Mouse (Mus musculus) CH12.LX (cell line): ENCODE measurements around the gene Stard8. TPM values are rescaled to one million over a fixed set of nuclear protein-coding genes. Genes with fewer than 3 reads are reported as not detected.

ENCODE experiments used
- DNase-seq: peaks from one replicate; pipeline ENCODE4 v3.0.0-alpha.2; 2013; ENCODE audit errors: extremely low read depth
- H3K27ac ChIP-seq: 2 replicates; pipeline ENCODE4 v1.5.1; 2012; ENCODE audit warnings: low read depth, mild to moderate bottlenecking, control low read depth, moderate library complexity; ENCODE audit not compliant: insufficient read depth
- H3K27me3 ChIP-seq: replicated peaks from 2 replicates; pipeline ENCODE3; 2012; ENCODE audit warnings: inconsistent platforms
- H3K36me3 ChIP-seq, 2 experiments: replicated peaks in 1 of 2; 2 replicates each; pipeline versions ENCODE3 to v1.6.1; 2012; ENCODE audit warnings: inconsistent platforms in 1 of 2, low read length in 1 of 2, mild to moderate bottlenecking in 1 of 2, mixed read lengths in 1 of 2, moderate library complexity in 1 of 2; ENCODE audit not compliant: control insufficient read depth in 1 of 2, insufficient read depth in 1 of 2
- H3K4me1 ChIP-seq, 2 experiments: 2 replicates each; pipeline ENCODE4 v1.6.1; 2012; ENCODE audit warnings: inconsistent platforms in 1 of 2, moderate library complexity in 1 of 2; ENCODE audit not compliant: insufficient read depth in 2 of 2, control insufficient read depth in 1 of 2
- H3K4me2 ChIP-seq: 2 replicates; pipeline ENCODE4 v1.6.1; 2012; ENCODE audit warnings: low read depth, mild to moderate bottlenecking, control low read depth; ENCODE audit not compliant: poor library complexity, insufficient read depth, severe bottlenecking
- H3K4me3 ChIP-seq, 3 experiments: fragments of 150-350 bp in 1 of 3; sonication (generic) in 1 of 3; replicated peaks in 1 of 3; 2 replicates each; pipeline versions ENCODE3 to v1.5.1; 2011 to 2012; ENCODE audit warnings: low read depth in 2 of 3, low read length in 2 of 3, mild to moderate bottlenecking in 2 of 3, moderate library complexity in 2 of 3, control low read depth in 1 of 3, improper control_type of control experiment in 1 of 3, inconsistent platforms in 1 of 3, mixed read lengths in 1 of 3; ENCODE audit not compliant: poor library complexity in 1 of 3
- H3K79me2 ChIP-seq: replicated peaks from 2 replicates; pipeline ENCODE4 v1.6.1; 2012; ENCODE audit warnings: mild to moderate bottlenecking, moderate library complexity; ENCODE audit not compliant: control insufficient read depth, poor library complexity, insufficient read depth, severe bottlenecking; ENCODE audit errors: extremely low read depth
- H3K9ac ChIP-seq: 2 replicates; pipeline ENCODE4 v1.6.1; 2012; ENCODE audit warnings: low read depth, mild to moderate bottlenecking, control low read depth, moderate library complexity; ENCODE audit not compliant: insufficient read depth
- H3K9me3 ChIP-seq: replicated peaks from 2 replicates; pipeline ENCODE3; 2012; ENCODE audit warnings: low read length, inconsistent platforms, mixed read lengths
- CHD1 ChIP-seq: IDR thresholded peaks from 2 replicates; pipeline ENCODE4 v1.6.1; 2012; ENCODE audit warnings: low read depth, low read length, improper control_type of control experiment, inconsistent platforms
- CHD2 ChIP-seq: IDR thresholded peaks from 2 replicates; pipeline ENCODE4 v1.6.1; 2011; ENCODE audit warnings: low read length, improper control_type of control experiment
- CTCF ChIP-seq, 2 experiments: IDR thresholded peaks in 1 of 2; conservative IDR thresholded peaks in 1 of 2; 2 replicates each; pipeline ENCODE4 v1.5.1; 2011 to 2012; ENCODE audit warnings: low read depth in 2 of 2, low read length in 2 of 2, improper control_type of control experiment in 1 of 2, inconsistent platforms in 1 of 2, mild to moderate bottlenecking in 1 of 2, moderate library complexity in 1 of 2
- E2F4 ChIP-seq: IDR thresholded peaks from 2 replicates; pipeline ENCODE4 v1.6.1; 2011; ENCODE audit warnings: low read depth, low read length, improper control_type of control experiment; ENCODE audit not compliant: insufficient replicate concordance
- ELF1 ChIP-seq: IDR thresholded peaks from 2 replicates; pipeline ENCODE4 v1.6.1; 2014; ENCODE audit warnings: low read depth, mild to moderate bottlenecking, inconsistent platforms, low read length, improper control_type of control experiment
- ETS1 ChIP-seq: conservative IDR thresholded peaks from 2 replicates; pipeline ENCODE4 v1.6.1; 2012; ENCODE audit warnings: low read depth, mild to moderate bottlenecking, inconsistent platforms, low read length, improper control_type of control experiment, moderate library complexity
- GABPA ChIP-seq: IDR thresholded peaks from 2 replicates; pipeline ENCODE4 v1.6.1; 2012; ENCODE audit warnings: low read depth, low read length, improper control_type of control experiment, inconsistent platforms; ENCODE audit not compliant: insufficient replicate concordance
- HCFC1 ChIP-seq: IDR thresholded peaks from 2 replicates; pipeline ENCODE4 v1.6.1; 2012; ENCODE audit warnings: low read depth, mild to moderate bottlenecking, inconsistent platforms, low read length, improper control_type of control experiment
- IRF4 ChIP-seq: IDR thresholded peaks from 2 replicates; pipeline ENCODE4 v1.6.1; 2014; ENCODE audit warnings: low read depth, mild to moderate bottlenecking, inconsistent platforms, low read length, improper control_type of control experiment
- KAT2A ChIP-seq: IDR thresholded peaks from 2 replicates; pipeline ENCODE4 v1.6.1; 2012; ENCODE audit warnings: low read length, improper control_type of control experiment, inconsistent platforms; ENCODE audit not compliant: insufficient replicate concordance
- MAFK ChIP-seq: IDR thresholded peaks from 2 replicates; pipeline ENCODE4 v1.6.1; 2011; ENCODE audit warnings: low read length, improper control_type of control experiment; ENCODE audit not compliant: insufficient replicate concordance
- MAZ ChIP-seq: IDR thresholded peaks from 2 replicates; pipeline ENCODE4 v1.6.1; 2012; ENCODE audit warnings: low read depth, mild to moderate bottlenecking, inconsistent platforms, low read length, improper control_type of control experiment, moderate library complexity
- MEF2A ChIP-seq: IDR thresholded peaks from 2 replicates; pipeline ENCODE4 v1.6.1; 2014; ENCODE audit warnings: low read depth, mild to moderate bottlenecking, inconsistent platforms, low read length, improper control_type of control experiment, borderline replicate concordance
- MYC ChIP-seq: IDR thresholded peaks from 2 replicates; pipeline ENCODE4 v1.6.1; 2011; ENCODE audit warnings: low read depth, mild to moderate bottlenecking, improper control_type of control experiment, low read length
- NELFE ChIP-seq: IDR thresholded peaks from 2 replicates; pipeline ENCODE4 v1.6.1; 2011; ENCODE audit warnings: low read depth, low read length, improper control_type of control experiment
- PAX5 ChIP-seq: IDR thresholded peaks from 2 replicates; pipeline ENCODE4 v1.6.1; 2012; ENCODE audit warnings: low read length, inconsistent platforms, mixed read lengths
- POLR2AphosphoS2 ChIP-seq: IDR thresholded peaks from 2 replicates; pipeline ENCODE4 v1.6.1; 2011; ENCODE audit warnings: low read depth, low read length, improper control_type of control experiment
- RAD21 ChIP-seq: IDR thresholded peaks from 2 replicates; pipeline ENCODE4 v1.6.1; 2011; ENCODE audit warnings: low read depth, mild to moderate bottlenecking, low read length, improper control_type of control experiment, moderate library complexity
- RCOR1 ChIP-seq: conservative IDR thresholded peaks from 2 replicates; pipeline ENCODE4 v1.6.1; 2012; ENCODE audit warnings: low read depth, mild to moderate bottlenecking, inconsistent platforms, low read length, improper control_type of control experiment
- SIN3A ChIP-seq: IDR thresholded peaks from 2 replicates; pipeline ENCODE4 v1.6.1; 2012; ENCODE audit warnings: low read length, improper control_type of control experiment, inconsistent platforms
- SMC3 ChIP-seq: IDR thresholded peaks from 2 replicates; pipeline ENCODE4 v1.6.1; 2011; ENCODE audit warnings: low read depth, low read length, improper control_type of control experiment
- TBP ChIP-seq: conservative IDR thresholded peaks from 2 replicates; pipeline ENCODE4 v1.6.1; 2011; ENCODE audit warnings: low read depth, low read length, improper control_type of control experiment
- UBTF ChIP-seq: IDR thresholded peaks from 2 replicates; pipeline ENCODE4 v1.6.1; 2012; ENCODE audit warnings: low read depth, mild to moderate bottlenecking, inconsistent platforms, low read length, improper control_type of control experiment, moderate library complexity
- USF1 ChIP-seq: IDR thresholded peaks from 2 replicates; pipeline ENCODE4 v1.6.1; 2014; ENCODE audit warnings: low read depth, mild to moderate bottlenecking, inconsistent platforms, low read length, improper control_type of control experiment
- USF2 ChIP-seq: conservative IDR thresholded peaks from 2 replicates; pipeline ENCODE4 v1.6.1; 2011; ENCODE audit warnings: low read depth, low read length, improper control_type of control experiment
- ZKSCAN1 ChIP-seq: IDR thresholded peaks from 2 replicates; pipeline ENCODE4 v1.6.1; 2012; ENCODE audit warnings: low read depth, inconsistent platforms, low read length, improper control_type of control experiment, borderline replicate concordance
- ZNF384 ChIP-seq: IDR thresholded peaks from 2 replicates; pipeline ENCODE4 v1.6.1; 2012; ENCODE audit warnings: low read depth, low read length, improper control_type of control experiment, inconsistent platforms
- dilution Hi-C: fragments of 300-500 bp; cut with MboI; formaldehyde crosslinking; loops from 2 replicates; pipeline ENCODE4 v1.14.3; 2020; ENCODE audit warnings: low sequenced_read_pairs; ENCODE audit not compliant: extremely low pct_unique_long_range_greater_than_20kb, extremely low pct_ligation_motif_present
- in situ Hi-C: fragments of 300-500 bp; cut with MboI; formaldehyde crosslinking; loops from 3 replicates; pipeline ENCODE4 v1.14.3; 2019; ENCODE audit warnings: low sequenced_read_pairs, low pct_ligation_motif_present, low pct_unique_long_range_greater_than_20kb, mixed read lengths
- polyA plus RNA-seq: library from polyadenylated mRNA; unstranded; fragments of >175 nt; gene quantifications from 2 replicates; pipeline ENCODE4 v1.2.1, GENCODE M21; 2012; ENCODE audit warnings: low read depth; ENCODE audit not compliant: insufficient read length
- total RNA-seq, 2 experiments: library from RNA; depleted of rRNA; stranded (reverse); fragments of 300-350 nt in 1 of 2; fragments of >200 nt in 1 of 2; gene quantifications; 2 replicates each; pipeline ENCODE4 v1.2.3; 2012 to 2014

Gene Stard8
- total and polyA plus RNA-seq, 3 experiments = 0.17 to 0.35 (median 0.19) TPM

DNA sequence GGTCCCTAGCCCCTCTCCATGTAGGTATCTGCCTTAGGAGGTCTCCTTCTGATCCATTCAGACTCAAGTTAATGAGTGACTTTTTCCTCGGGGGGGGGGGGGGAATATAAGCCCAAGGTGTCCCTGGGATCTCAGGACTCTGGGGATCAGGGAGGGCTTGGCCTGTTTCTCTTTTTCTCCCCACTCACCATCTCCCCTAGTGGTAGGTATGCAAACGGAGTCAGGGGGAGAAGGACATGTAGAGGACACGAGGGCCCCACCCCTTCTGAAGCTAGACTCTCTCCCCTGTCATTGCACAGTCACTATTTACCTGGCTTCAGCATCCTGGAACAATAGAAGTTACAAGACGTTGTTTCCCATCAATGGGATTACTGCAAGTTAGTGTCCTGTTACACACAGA, 45.1 kb downstream of the Stard8 start:
- no peak for DNase-seq
- Histone ChIP-seq H3K79me2 (no peaks in the 10 kb centered on the region), H3K27me3 (no peaks in the 10 kb centered on the region), H3K36me3 (no peaks in the 10 kb centered on the region), H3K27ac (no peak overlapping the region), H3K4me2 (no peak overlapping the region), H3K9me3 (no peaks in the 10 kb centered on the region), H3K9ac (no peak overlapping the region), H3K4me1 (no peaks in the 10 kb centered on the region), H3K4me3 (no peak overlapping the region)
- dilution Hi-C loops (no loop called here), in situ Hi-C loops (no loop called here)
- no peak for TF ChIP-seq UBTF
- TF ChIP-seq ZNF384 = no peak
- no peak for TF ChIP-seq USF1
- TF ChIP-seq CTCF (conservative IDR thresholded peaks at IDR 0.05 in 1 of 2, IDR thresholded peaks at IDR 0.05 in 1 of 2; ENCODE audit: low read depth in 2 of 2, low read length in 2 of 2) = no peak
- TF ChIP-seq RAD21 = no peak
- TF ChIP-seq SIN3A = no peak
- no peak for TF ChIP-seq SMC3
- TF ChIP-seq MYC = no peak
- TF ChIP-seq ELF1 = no peak
- no peak for TF ChIP-seq POLR2AphosphoS2
- TF ChIP-seq TBP = no peak
- TF ChIP-seq MAZ = no peak
- no peak for TF ChIP-seq ZKSCAN1
- no peak for TF ChIP-seq HCFC1
- no peak for TF ChIP-seq MEF2A
- no peak for TF ChIP-seq CHD2
- no peak for TF ChIP-seq NELFE

DNA sequence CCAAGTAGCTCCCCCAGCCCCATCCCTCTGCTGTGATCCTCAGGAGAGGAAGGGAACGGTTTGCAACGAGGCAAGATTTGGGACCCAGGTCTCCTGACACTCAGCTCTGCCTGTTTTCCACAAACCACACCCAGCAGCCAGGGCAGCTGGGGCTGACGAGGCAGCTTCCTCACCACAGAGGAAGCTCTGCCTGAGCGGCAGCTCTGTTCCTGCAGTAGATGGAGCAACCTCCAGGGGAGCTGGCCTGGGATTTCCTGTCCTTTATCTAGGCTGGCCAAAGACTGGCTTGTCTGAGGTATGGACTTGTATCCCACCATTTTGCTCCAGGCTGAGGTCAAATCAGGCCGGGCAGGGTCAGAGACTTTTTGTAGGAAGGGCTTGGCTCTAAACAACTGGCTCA, 46.2 kb downstream of the Stard8 start:
- in situ Hi-C loops = no loop called here
- no peak overlapping the region for H3K4me3 ChIP-seq
- no peak overlapping the region for H3K27ac ChIP-seq
- H3K79me2 ChIP-seq = no peaks in the 10 kb centered on the region
- H3K27me3 ChIP-seq = no peaks in the 10 kb centered on the region
- no peak overlapping the region for H3K9ac ChIP-seq
- dilution Hi-C loops = no loop called here
- H3K9me3 ChIP-seq = no peaks in the 10 kb centered on the region
- H3K36me3 ChIP-seq = no peaks in the 10 kb centered on the region
- TF ChIP-seq GABPA = no peak
- TF ChIP-seq ETS1 = no peak
- no peak for TF ChIP-seq MAFK
- TF ChIP-seq E2F4 = no peak
- no peak for TF ChIP-seq HCFC1
- no peak for TF ChIP-seq RCOR1
- no peak for TF ChIP-seq ELF1
- no peak for TF ChIP-seq USF2
- TF ChIP-seq IRF4 = no peak
- no peak for TF ChIP-seq POLR2AphosphoS2
- TF ChIP-seq TBP = no peak
- TF ChIP-seq PAX5 = no peak
- TF ChIP-seq KAT2A = no peak
- no peak for TF ChIP-seq CHD1
- TF ChIP-seq NELFE = no peak
- no peak for TF ChIP-seq SMC3
- TF ChIP-seq SIN3A = no peak
- H3K4me2 ChIP-seq = no peak overlapping the region
- no peak for DNase-seq
- H3K4me1 ChIP-seq = no peaks in the 10 kb centered on the region
